Mouse (Mus musculus) megakaryocyte, embryonic 14.5 days (primary cell): ENCODE results near the gene Polr1b.

Experiments
- FLI1 ChIP-seq: IDR thresholded peaks from 2 replicates; pipeline ENCODE4 v1.6.1; 2012; ENCODE audit warnings: low read length, inconsistent platforms, mixed read lengths
- GATA1 ChIP-seq: IDR thresholded peaks from 3 replicates; pipeline ENCODE4 v1.6.1; 2012; ENCODE audit warnings: mixed read lengths, low read length, inconsistent platforms, borderline replicate concordance

- TF ChIP-seq GATA1 (no peak), FLI1 (no peak)
Observed at GRCm38 (mm10) chr2:129052451-129052983, 48.3 kb upstream of the Polr1b start.
